Mouse (Mus musculus) bone marrow macrophage, adult 2 months (primary cell): ENCODE measurements around the gene Arhgap19.

Source experiments
- CTCF ChIP-seq: IDR thresholded peaks from 2 replicates; pipeline ENCODE4 v1.5.1; 2012; ENCODE audit warnings: low read depth, mild to moderate bottlenecking, low read length, moderate library complexity
- POLR2A ChIP-seq: IDR thresholded peaks from 2 replicates; pipeline ENCODE4 v1.6.1; 2012; ENCODE audit warnings: mild to moderate bottlenecking, low read depth, low read length, borderline replicate concordance

DNA sequence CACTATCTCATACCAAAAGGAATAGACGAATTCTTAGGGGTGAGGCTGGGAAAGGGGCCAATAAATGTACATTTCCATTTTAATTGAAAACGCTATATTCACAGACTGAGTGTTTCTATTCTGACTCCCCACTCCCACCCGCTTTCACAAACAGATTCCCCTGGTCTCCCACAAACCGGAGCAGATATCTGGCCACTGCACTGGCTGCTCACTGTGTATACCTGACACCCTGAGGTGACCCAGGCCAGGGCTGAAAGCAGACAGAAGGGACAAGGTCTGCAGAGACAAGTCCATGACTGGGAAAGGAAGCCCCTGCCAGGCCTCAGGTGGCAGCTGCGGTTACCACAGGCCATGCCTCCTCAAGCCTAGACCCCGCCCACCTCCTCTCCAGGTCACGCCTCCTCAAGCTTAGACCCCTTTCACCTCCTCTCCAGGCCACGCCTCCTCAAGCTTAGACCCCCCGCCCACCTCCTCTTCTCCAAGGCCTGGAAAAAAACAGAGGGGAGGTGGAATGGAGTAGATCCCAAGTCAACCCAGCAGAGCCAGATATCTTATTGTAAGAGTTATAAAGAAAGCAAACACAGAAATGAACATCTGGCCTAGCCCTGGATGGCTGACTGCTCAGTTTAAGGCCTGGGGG, 76.9 kb downstream of the Arhgap19 start:
- TF ChIP-seq CTCF, result no peak
- TF ChIP-seq POLR2A, result no peak
